Mouse (Mus musculus) retina, adult 2 months (tissue): ENCODE results near the gene Odf3l2.

Experiments used
- DNase-seq: peaks from one replicate; pipeline ENCODE4 v3.0.0-alpha.2; 2012; ENCODE audit warnings: low read depth, low spot score

Gene Odf3l2

GRCm38 (mm10) chr10:79631432-79631831 is 14.1 kb downstream of the Odf3l2 start:
- DNase-seq, result no peak

GRCm38 (mm10) chr10:79628377-79628776 is 17.2 kb downstream of the Odf3l2 start:
- no peak for DNase-seq

- DNase-seq, result no peak
Observed at GRCm38 (mm10) chr10:79626156-79626555, 19.4 kb downstream of the Odf3l2 start.

GRCm38 (mm10) chr10:79625398-79625797 is 20.1 kb downstream of the Odf3l2 start:
- DNase-seq, result no peak

- DNase-seq, result no peak
Observed at GRCm38 (mm10) chr10:79623950-79624349, 21.6 kb downstream of the Odf3l2 start.

- no peak for DNase-seq
Observed at GRCm38 (mm10) chr10:79616376-79616775, 29.2 kb downstream of the Odf3l2 start.

GRCm38 (mm10) chr10:79615860-79616259 is 29.7 kb downstream of the Odf3l2 start:
- DNase-seq, result no peak

GRCm38 (mm10) chr10:79614305-79614643 is 31.3 kb downstream of the Odf3l2 start:
- no peak for DNase-seq

- no peak for DNase-seq
Observed at GRCm38 (mm10) chr10:79613578-79614304, 31.8 kb downstream of the Odf3l2 start, which contains the start of gene C2cd4c. TSS of gene C2cd4c (minus strand) at chr10:79614025.

- no peak for DNase-seq
Observed at GRCm38 (mm10) chr10:79612192-79613135, 33.1 kb downstream of the Odf3l2 start.

- DNase-seq, result no peak
Observed at GRCm38 (mm10) chr10:79611296-79611695, 34.2 kb downstream of the Odf3l2 start.

GRCm38 (mm10) chr10:79609276-79609675 is 36.3 kb downstream of the Odf3l2 start:
- DNase-seq, result no peak

GRCm38 (mm10) chr10:79607892-79608291 is 37.6 kb downstream of the Odf3l2 start:
- no peak for DNase-seq

- DNase-seq, result no peak
Observed at GRCm38 (mm10) chr10:79606537-79606936, 39.0 kb downstream of the Odf3l2 start.

GRCm38 (mm10) chr10:79597936-79598230 is 47.7 kb downstream of the Odf3l2 start:
- no peak for DNase-seq

GRCm38 (mm10) chr10:79597051-79597935 is 48.2 kb downstream of the Odf3l2 start:
- no peak for DNase-seq

GRCm38 (mm10) chr10:79595590-79595929 is 50.0 kb downstream of the Odf3l2 start:
- no peak for DNase-seq

GRCm38 (mm10) chr10:79594872-79595589 is 50.5 kb downstream of the Odf3l2 start:
- peak; percentile 54 for DNase-seq

- DNase-seq, result no peak
Observed at GRCm38 (mm10) chr10:79594111-79594510, 51.4 kb downstream of the Odf3l2 start.

GRCm38 (mm10) chr10:79590702-79591101 is 54.8 kb downstream of the Odf3l2 start:
- no peak for DNase-seq
